Mouse (Mus musculus): ENCODE results near the gene 9130204L05Rik. TPM values are rescaled to one million over a fixed set of nuclear protein-coding genes. Genes with fewer than 3 reads are reported as not detected.

9130204L05Rik gene
- not detected for polyA plus RNA-seq (2014; fragmentation: Illumina TruSeq; extraction: RNeasy Lipid Tissue Mini Kit (QIAGEN cat#74804); ENCODE audit: low read depth, low replicate concordance)

DNA sequence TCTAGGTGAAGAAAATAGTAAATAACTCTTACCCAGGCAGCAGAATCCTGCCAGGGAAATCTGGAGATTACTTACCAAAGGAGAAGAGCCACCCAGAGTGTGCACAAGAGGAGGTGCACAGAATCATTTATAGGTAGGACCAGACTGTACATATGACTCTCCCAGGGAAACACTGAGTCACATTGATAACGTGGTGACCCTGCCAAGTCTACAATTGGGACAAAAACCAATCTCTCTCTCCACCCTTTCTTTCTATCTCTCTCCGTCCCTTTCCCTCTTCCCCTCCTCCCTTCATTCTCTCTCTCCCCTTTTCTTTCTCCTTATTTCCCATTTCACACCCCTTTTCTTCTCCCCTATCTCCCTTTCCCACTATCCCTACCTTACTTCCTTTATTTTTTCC lies at the start of gene 9130204L05Rik:
Gene 9130204L05Rik (minus strand): TSS at position 101 of the 400 bp plus-strand sequence.

All from kidney, adult 10 weeks (tissue).